In the genomic region with DNA sequence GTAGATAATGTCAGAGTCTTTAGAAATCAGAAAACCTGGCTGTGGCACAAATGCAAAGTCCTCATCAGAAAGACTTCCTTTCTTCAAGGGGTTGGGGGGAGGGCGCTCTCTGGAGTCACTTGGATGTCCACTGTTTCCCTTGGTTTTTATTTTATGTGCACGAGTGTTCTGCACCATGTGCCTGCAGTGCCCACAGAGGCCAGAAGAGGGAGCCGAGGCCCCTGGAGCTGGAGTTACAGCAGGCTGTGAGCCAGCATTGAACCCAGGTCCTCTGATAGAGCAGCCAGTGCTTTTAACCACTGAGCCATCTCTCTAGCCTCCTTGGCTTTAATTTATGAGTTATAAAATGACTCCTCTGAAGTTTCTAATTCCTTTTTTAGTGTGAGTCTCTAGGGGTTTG, we compare ENCODE assay signal across 19 mouse cellular contexts. TPM values are rescaled to one million over a fixed set of nuclear protein-coding genes. Genes with fewer than 3 reads are reported as not detected.
DNase-seq lines count a peak whose midpoint lies in the region; ATAC-seq and TF ChIP-seq lines count a peak whose summit lies in the region.
"Had no signal": no experiment of that assay in that cellular context is flagged by ENCODE, and none has a peak within 500 bp of the region (broad histone marks: within the 10 kb centered on the region; RNA-seq: fewer than 3 reads in every experiment).

No protein-coding gene starts in this region.

- DNase-seq in heart, adult 2 months, result no peak
- no peak for DNase-seq in heart, postnatal 36 days
- DNase-seq in liver, adult 2 months (ENCODE audit: extremely low read depth, low read depth, low spot score), result no peak
- no peak for DNase-seq in liver
- DNase-seq in retina, embryonic 14.5 days (ENCODE audit: low spot score), result peak; percentile 24
- no peak for DNase-seq in retina, postnatal 1 day
- DNase-seq in thymus, adult 18-20 months, result no peak
- DNase-seq: cerebellum, adult 9-11 months; gastrocnemius, postnatal 10 days; kidney, adult 2 months; liver, embryonic 13.5 days; thymus, postnatal 36 days had no signal

- no peak overlapping the region for H3K4me3 ChIP-seq in heart, adult 2 months
- H3K4me3 ChIP-seq in liver, adult 2 months (ENCODE audit: insufficient read depth, low read depth, low read length), result no peak overlapping the region
- H3K4me3 ChIP-seq: erythroblast, embryonic 14.5 days; heart, embryonic 10.5 days; liver, embryonic 13.5 days had no signal

- no peaks in the 10 kb centered on the region for H3K27me3 ChIP-seq in heart, adult 2 months (ENCODE audit: control insufficient read depth, insufficient read depth, low read length)
- no peaks in the 10 kb centered on the region for H3K27me3 ChIP-seq in liver, adult 2 months (ENCODE audit: control insufficient read depth, insufficient read depth, low read length)
- H3K27me3 ChIP-seq: liver, embryonic 13.5 days had no signal

- WGBS in heart, adult 2 months, result 81% methylated on average over 3 of the region's 3 CpGs
- 89% methylated on average over 3 of the region's 3 CpGs for WGBS in liver, adult 2 months

- TF ChIP-seq EP300 in heart, adult 2 months (IDR thresholded peaks at IDR 0.05; ENCODE audit: insufficient read depth, low read depth, low read length), result no peak

- no peak overlapping the region for H3K9ac ChIP-seq in heart, adult 2 months (ENCODE audit: low read depth, low read length)
- no peak overlapping the region for H3K9ac ChIP-seq in liver, adult 2 months (ENCODE audit: low read depth, low read length)
- H3K9ac ChIP-seq: liver, embryonic 13.5 days had no signal

- H3K27ac ChIP-seq in heart, adult 2 months, result no peak overlapping the region
- no peak overlapping the region for H3K27ac ChIP-seq in liver, adult 2 months (replicated peaks; ENCODE audit: insufficient read depth, low read depth, low read length)
- H3K27ac ChIP-seq: heart, embryonic 10.5 days; liver, embryonic 13.5 days; macrophage had no signal

- TF ChIP-seq CTCF in heart, adult 2 months (IDR thresholded peaks at IDR 0.05), result peak; percentile 12; the same call in 1 of the 2 replicates
- peak; percentile 34; the same call in 1 of the 2 replicates for TF ChIP-seq CTCF in liver, adult 2 months (IDR thresholded peaks at IDR 0.05; ENCODE audit: low read depth, low read length)

- H3K4me1 ChIP-seq in heart, adult 2 months (ENCODE audit: control insufficient read depth, insufficient read depth, low read length), result peaks cover 2% of the 10 kb centered on the region
- no peaks in the 10 kb centered on the region for H3K4me1 ChIP-seq in liver, adult 2 months (ENCODE audit: control insufficient read depth, insufficient read depth, low read length)
- H3K4me1 ChIP-seq: liver, embryonic 13.5 days had no signal

- ATAC-seq in monocyte, adult 5-6 weeks (replicated peaks; ENCODE audit: insufficient number of reproducible peaks, low FRiP score, low TSS enrichment, poor library complexity, severe bottlenecking), result no peak

- no peaks in the 10 kb centered on the region for H3K36me3 ChIP-seq in heart, adult 2 months (ENCODE audit: control insufficient read depth, insufficient read depth, low read length)
- no peaks in the 10 kb centered on the region for H3K36me3 ChIP-seq in liver, adult 2 months (ENCODE audit: control insufficient read depth, insufficient read depth, low read length)
- H3K36me3 ChIP-seq: liver, embryonic 13.5 days had no signal

- no peaks in the 10 kb centered on the region for H3K79me2 ChIP-seq in heart, adult 2 months (replicated peaks; ENCODE audit: control insufficient read depth, insufficient read depth, low read length)
- H3K79me2 ChIP-seq in liver, adult 2 months (ENCODE audit: control insufficient read depth, insufficient read depth, low read length), result no peaks in the 10 kb centered on the region

- no peak for TF ChIP-seq POLR2A in heart, adult 2 months (IDR thresholded peaks at IDR 0.05; ENCODE audit: insufficient read depth, low read depth, low read length)
- no peak for TF ChIP-seq POLR2A in liver, adult 2 months (IDR thresholded peaks at IDR 0.05; ENCODE audit: extremely low read depth, insufficient read depth, low read length)

- intact Hi-C loops in heart, adult 2 months (cut with DNase I), result no loop called here
- intact Hi-C loops in heart, postnatal 36 days (cut with DNase I), result no loop called here

RNA-seq across cellular contexts. Expression of a gene that starts 40.5 kb away (rescaled TPM):
- total RNA-seq in heart, adult 2 months (2021), result 1 to 10 TPM in 1 of 2 experiments, under 1 TPM in 1; 0.52 to 1.2 TPM
- 0.43 and 0.67 TPM in 2 replicates for polyA plus RNA-seq in heart, adult 2 months (2012; rRNA removed)
- under 1 TPM; 0.44 to 0.60 TPM for total RNA-seq in heart, postnatal 36 days (2021)
- 1.5 and 1.9 TPM in 2 replicates for total RNA-seq in liver, adult 2 months (2014; rRNA removed)
- polyA plus RNA-seq in liver, adult 2 months (2012; rRNA removed), result 5.0 and 5.1 TPM in 2 replicates
- 0.43 TPM in 1 of 3 replicates, not detected in the others for total RNA-seq in monocyte, adult 5-6 weeks (2017)
- polyA plus RNA-seq: erythroblast, embryonic 14.5 days; macrophage had no signal

RNA-seq across cellular contexts. Expression of a gene that starts 43.3 kb away (rescaled TPM):
- total RNA-seq in heart, adult 2 months (2021), result not detected
- not detected in 2 replicates for polyA plus RNA-seq in heart, adult 2 months (2012; rRNA removed)
- total RNA-seq in heart, postnatal 36 days (2021), result not detected
- not detected in 2 replicates for total RNA-seq in liver, adult 2 months (2014; rRNA removed)
- polyA plus RNA-seq in liver, adult 2 months (2012; rRNA removed), result not detected in 2 replicates
- not detected in 3 replicates for total RNA-seq in monocyte, adult 5-6 weeks (2017)
- total RNA-seq: gastrocnemius, postnatal 10 days; heart, postnatal 25 days; left cerebral cortex, adult 8-10 months had no signal
- polyA plus RNA-seq: erythroblast, embryonic 14.5 days; heart, embryonic 10.5 days; kidney, adult 2 months; liver, embryonic 13.5 days; macrophage; stomach, embryonic 14.5 days had no signal

RNA-seq across cellular contexts. Expression of a gene that starts 49.0 kb away (rescaled TPM):
- 10 to 100 TPM; 19.2 to 21.4 TPM for total RNA-seq in heart, adult 2 months (2021)
- 18.0 and 24.5 TPM in 2 replicates for polyA plus RNA-seq in heart, adult 2 months (2012; rRNA removed)
- 10 to 100 TPM; 21.0 to 23.6 TPM for total RNA-seq in heart, postnatal 36 days (2021)
- total RNA-seq in liver, adult 2 months (2014; rRNA removed), result 8.0 and 15.4 TPM in 2 replicates
- polyA plus RNA-seq in liver, adult 2 months (2012; rRNA removed), result 29.2 and 35.8 TPM in 2 replicates
- total RNA-seq in monocyte, adult 5-6 weeks (2017), result 3.3 to 5.9 TPM (median 3.7 TPM) in 3 replicates
